Mouse (Mus musculus) neural tube, embryonic 11.5 days (tissue): ENCODE data around the gene Fcgr1. TPM values are rescaled to one million over a fixed set of nuclear protein-coding genes. Genes with fewer than 3 reads are reported as not detected.
"Not testable (repeated sequence)": the region's sequence is repeated elsewhere in the genome, so short reads cannot be mapped to it uniquely, and the experiment has no call there.

Source experiments
- ATAC-seq: fragments of 200-750 bp; cut with Nextera tagmentation; 2 replicates; pipeline ENCODE4 v1.8.0; 2017; ENCODE audit warnings: moderate number of reproducible peaks, mild to moderate bottlenecking, moderate TSS enrichment, moderate library complexity; ENCODE audit not compliant: insufficient read depth, low FRiP score, low TSS enrichment
- DNase-seq: peaks from one replicate; pipeline ENCODE4 v3.0.0-alpha.2; 2015; ENCODE audit warnings: low spot score
- H3K27ac ChIP-seq: fragments of 300-500 bp; sonication (generic); 2 replicates; pipeline ENCODE4 v1.5.1; 2014; ENCODE audit warnings: low read depth, mild to moderate bottlenecking, low read length
- H3K27me3 ChIP-seq: fragments of 300-500 bp; sonication (generic); 2 replicates; pipeline ENCODE4 v1.6.1; 2014; ENCODE audit warnings: mild to moderate bottlenecking, low read length, mixed read lengths; ENCODE audit not compliant: control insufficient read depth, insufficient read depth
- H3K36me3 ChIP-seq: fragments of 300-500 bp; sonication (generic); 2 replicates; pipeline ENCODE4 v1.6.1; 2014; ENCODE audit warnings: mild to moderate bottlenecking, low read length, moderate library complexity, mixed read lengths; ENCODE audit not compliant: control insufficient read depth, insufficient read depth
- H3K4me1 ChIP-seq: fragments of 300-500 bp; sonication (generic); 2 replicates; pipeline ENCODE4 v1.6.1; 2014; ENCODE audit warnings: low read length, mixed read lengths; ENCODE audit not compliant: control insufficient read depth, insufficient read depth
- H3K4me2 ChIP-seq: fragments of 300-500 bp; sonication (generic); 2 replicates; pipeline ENCODE4 v1.6.1; 2014; ENCODE audit warnings: low read depth, mild to moderate bottlenecking, moderate library complexity
- H3K4me3 ChIP-seq: fragments of 300-500 bp; sonication (generic); 2 replicates; pipeline ENCODE4 v1.5.1; 2014; ENCODE audit warnings: low read depth, low read length
- H3K9ac ChIP-seq: fragments of 300-500 bp; sonication (generic); 2 replicates; pipeline ENCODE4 v1.6.1; 2014; ENCODE audit warnings: mild to moderate bottlenecking, low read length
- H3K9me3 ChIP-seq: fragments of 300-500 bp; sonication (generic); 2 replicates; pipeline ENCODE4 v1.6.1; 2016; ENCODE audit warnings: low read length; ENCODE audit not compliant: control insufficient read depth
- WGBS: fragments of 180-500 bp; shearing (Covaris S2); extraction: QIAGEN DNeasy Blood & Tissue Kit; methylation state at CpG from one replicate; pipeline ENCODE4 v1.1.7; 2014; 5-methylcytosine and 5-hydroxymethylcytosine counted together
- polyA plus RNA-seq: library from polyadenylated mRNA; unstranded; fragments of >200 nt; fragmentation: Nextera tagmentation; extraction: Ambion mirVana; gene quantifications from 2 replicates; pipeline ENCODE4 v1.2.1, GENCODE M21; 2014

The Fcgr1 gene
- polyA plus RNA-seq, 1 experiment from 2014 or later, result 2.5 TPM

DNA sequence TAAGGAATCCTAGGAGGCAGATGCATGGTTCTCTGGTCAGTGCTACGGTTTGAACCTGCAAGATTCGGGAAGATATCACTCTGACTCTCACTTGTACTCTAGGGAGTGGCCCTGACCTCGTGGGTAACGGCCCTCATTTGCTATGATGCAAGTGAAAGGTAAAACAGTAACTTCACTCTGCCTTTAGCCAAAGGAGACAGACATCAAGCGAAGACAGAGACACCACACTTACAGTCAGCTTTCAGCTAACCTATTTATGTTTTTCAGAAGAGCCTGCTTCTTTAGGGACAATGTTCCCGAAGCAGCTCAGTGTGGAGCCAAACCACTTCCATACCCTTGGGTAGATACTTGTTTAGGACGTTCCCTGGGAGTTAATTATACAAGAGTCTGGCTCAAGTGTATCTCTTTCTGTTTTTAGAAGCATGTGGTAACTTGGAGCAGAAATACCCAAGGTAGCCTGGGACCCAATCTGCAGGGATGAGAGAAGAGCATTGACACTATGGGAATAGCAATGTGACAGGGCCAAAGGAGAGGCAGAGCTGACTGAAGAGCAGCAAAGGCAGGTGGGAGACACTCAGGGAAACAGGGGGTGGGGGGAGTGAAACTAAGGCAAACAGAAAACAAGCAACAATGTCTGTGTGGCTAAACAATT lies 49.7 kb downstream of the Fcgr1 start:
- peak overlapping the region; percentile 86; the same call in 1 of the 2 replicates for H3K27ac ChIP-seq
- DNase-seq, result no peak
- no peaks in the 10 kb centered on the region for H3K36me3 ChIP-seq
- H3K9ac ChIP-seq, result peak overlapping the region; percentile 7; the same call in 1 of the 2 replicates
- H3K9me3 ChIP-seq, result no peaks in the 10 kb centered on the region
- H3K4me2 ChIP-seq, result peak overlapping the region; percentile 56; the same call in 1 of the 2 replicates
- WGBS, result 83% methylated on average over 7 of the region's 7 CpGs
- H3K4me1 ChIP-seq, result peaks cover 7% of the 10 kb centered on the region; the same call in 1 of the 2 replicates
- no peaks in the 10 kb centered on the region for H3K27me3 ChIP-seq
- no peak for ATAC-seq
- no peak overlapping the region for H3K4me3 ChIP-seq

DNA sequence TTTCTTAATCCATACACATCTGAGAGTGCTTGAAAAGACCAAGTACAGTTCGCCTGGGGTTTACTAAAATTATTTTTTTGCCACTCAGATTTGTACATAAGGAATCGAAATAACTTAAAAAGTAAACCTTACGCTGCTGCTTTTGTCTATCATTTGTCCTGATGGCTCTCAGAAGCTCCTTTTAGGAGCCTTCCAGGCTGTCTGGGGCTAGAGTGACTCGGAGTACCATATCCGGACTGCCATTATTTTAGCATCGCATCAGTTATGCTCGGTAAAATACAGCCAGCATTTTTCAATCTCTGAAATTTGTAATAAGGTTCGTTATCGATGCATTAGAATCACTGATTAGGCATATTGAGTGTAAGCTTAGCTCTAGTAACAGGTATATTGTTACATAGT lies 53.0 kb downstream of the Fcgr1 start:
- H3K4me3 ChIP-seq, result no peak overlapping the region
- WGBS, result 78% methylated on average over 9 of the region's 9 CpGs

DNA sequence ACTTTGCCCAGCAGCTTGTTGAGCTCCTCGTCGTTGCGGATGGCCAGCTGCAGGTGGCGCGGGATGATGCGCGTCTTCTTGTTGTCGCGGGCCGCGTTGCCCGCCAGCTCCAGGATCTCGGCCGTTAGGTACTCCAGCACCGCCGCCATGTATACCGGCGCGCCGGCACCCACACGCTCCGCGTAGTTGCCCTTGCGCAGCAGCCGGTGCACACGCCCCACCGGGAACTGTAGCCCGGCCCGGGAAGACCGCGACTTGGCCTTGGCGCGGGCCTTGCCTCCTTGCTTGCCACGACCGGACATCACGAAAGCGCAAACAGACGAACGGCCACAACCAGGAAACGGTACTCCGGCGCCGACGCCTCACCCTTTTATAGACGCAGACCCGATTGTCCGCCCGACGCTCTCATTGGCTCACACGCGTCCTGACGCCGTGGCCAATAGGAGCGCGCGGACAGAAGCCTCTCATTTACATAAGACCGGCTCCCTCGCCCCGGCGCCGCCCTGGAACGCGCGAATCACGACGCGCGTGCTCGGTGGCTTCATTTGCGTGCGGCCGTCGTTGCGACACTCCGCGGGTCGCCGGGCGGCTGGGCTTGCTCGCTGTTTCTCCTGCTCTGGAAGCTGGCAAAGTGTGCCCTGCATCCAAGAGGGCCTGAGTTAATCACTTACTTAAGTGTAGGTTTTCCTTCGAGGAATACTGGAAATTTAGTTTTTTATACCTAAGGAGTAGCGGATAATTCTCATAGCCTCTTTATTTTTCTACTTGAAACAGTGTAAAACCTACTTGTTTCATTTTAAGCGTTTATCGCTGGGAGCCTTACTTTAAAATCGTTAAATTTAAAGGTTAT lies 53.6 kb downstream of the Fcgr1 start, which contains the start of gene Hist2h2aa2:
Gene Hist2h2aa2, minus strand, starts transcription at position 328 of the 850 bp plus-strand sequence.
- Histone ChIP-seq H3K4me2 (peak within 1 kb of the TSS; percentile 31), H3K27ac (peak within 1 kb of the TSS; percentile 63), H3K4me3 (peak within 1 kb of the TSS; percentile 13), H3K4me1 (peaks cover 13% of the 10 kb centered on the region), H3K9ac (peak within 1 kb of the TSS; percentile 20)
- not testable (repeated sequence) for H3K27me3 ChIP-seq, H3K9me3 ChIP-seq, H3K36me3 ChIP-seq
- peak; percentile 75 for DNase-seq
- 5% methylated on average over 25 of the region's 85 CpGs for WGBS
- ATAC-seq, result peak; percentile 84

More for the DNA sequence above, 53.0 kb downstream of the Fcgr1 start:
- Histone ChIP-seq H3K36me3 (no peaks in the 10 kb centered on the region), H3K4me1 (peaks cover 13% of the 10 kb centered on the region), H3K9me3 (no peaks in the 10 kb centered on the region), H3K27ac (peak overlapping the region; percentile 63), H3K9ac (peak overlapping the region; percentile 20), H3K4me2 (peak overlapping the region; percentile 31), H3K27me3 (no peaks in the 10 kb centered on the region)
- no peak for DNase-seq
- ATAC-seq, result no peak

DNA sequence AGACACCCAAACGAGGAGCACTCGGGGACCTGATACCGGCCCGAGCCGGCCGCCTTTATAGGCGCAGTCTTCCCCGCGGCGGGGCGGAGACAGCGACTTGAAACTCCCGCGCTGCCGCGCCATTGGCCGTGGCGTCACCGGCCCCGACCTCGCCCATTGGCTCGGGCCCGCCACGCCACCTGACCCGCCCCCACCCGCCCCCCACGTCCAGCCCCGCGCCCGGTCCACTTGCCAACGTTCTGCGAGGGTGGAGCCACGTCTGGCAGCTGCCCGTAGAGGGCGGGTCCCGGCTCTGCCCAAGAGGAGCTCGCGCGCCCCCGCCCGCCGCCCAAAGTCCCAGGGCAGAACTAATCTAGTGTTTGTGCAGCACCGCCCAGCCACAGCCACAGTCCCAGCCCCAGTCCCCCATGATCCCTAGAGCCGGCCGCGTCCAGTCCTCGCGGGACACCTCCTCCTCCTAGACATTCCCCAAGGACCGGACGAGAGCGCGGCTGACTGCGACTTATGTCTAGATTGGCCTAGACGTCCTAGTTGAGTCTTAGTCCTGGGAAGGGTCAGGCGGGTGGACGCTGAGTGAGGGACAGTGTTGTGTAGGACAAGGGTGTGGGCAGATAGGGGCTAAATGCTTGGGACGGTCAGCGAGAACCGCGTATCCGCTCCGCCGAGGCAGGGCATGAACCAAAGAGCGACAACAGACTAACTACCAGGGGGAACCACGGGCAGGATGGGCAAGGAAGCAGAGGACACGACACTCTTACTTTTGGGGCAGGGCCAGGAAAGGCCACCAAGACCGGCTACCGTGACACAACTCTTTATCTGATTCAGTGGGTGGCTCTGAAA lies 54.6 kb downstream of the Fcgr1 start, which contains the start of gene Hist2h3c2:
Gene Hist2h3c2, minus strand, starts transcription at position 174 of the 840 bp plus-strand sequence.
- ATAC-seq, result peak; percentile 91
- H3K27me3 ChIP-seq, DNase-seq, H3K9me3 ChIP-seq, H3K36me3 ChIP-seq: not testable (repeated sequence)
- WGBS, result 0% methylated on average over 19 of the region's 68 CpGs
- Histone ChIP-seq H3K4me3 (peak within 1 kb of the TSS; percentile 42), H3K4me2 (peak within 1 kb of the TSS; percentile 51), H3K27ac (peak within 1 kb of the TSS; percentile 84), H3K9ac (peak within 1 kb of the TSS; percentile 82), H3K4me1 (peaks cover 10% of the 10 kb centered on the region)

DNA sequence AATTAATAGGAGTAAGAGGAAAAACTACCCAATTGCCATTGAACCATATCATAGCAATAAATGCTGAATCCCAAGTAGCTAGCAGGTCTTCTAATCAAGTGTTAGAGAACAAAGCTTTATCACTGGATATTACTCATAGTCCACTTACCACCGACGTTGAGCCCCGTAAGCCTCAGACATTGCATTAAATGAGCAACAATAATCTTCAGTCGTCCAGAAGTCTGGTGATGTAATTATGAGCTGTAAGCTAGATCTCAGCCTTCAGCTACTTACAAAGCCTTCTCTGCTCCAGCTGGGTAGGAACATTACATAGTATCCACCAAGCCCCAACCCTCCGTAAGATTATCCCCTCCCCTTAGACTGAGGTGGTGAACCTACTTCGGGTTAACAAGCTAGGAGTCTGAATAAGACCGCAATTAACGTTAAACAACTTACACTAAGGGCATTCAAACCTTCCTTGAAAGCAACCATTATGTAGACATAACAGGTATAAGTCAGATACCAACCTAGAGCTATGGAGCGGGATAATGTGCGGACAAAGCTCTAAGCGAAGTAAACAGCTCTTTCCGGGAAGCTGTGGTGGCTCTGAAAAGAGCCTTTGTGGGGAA lies 55.8 kb downstream of the Fcgr1 start:
- no peaks in the 10 kb centered on the region for H3K27me3 ChIP-seq
- DNase-seq (peak; percentile 49), ATAC-seq (no peak)
- peak overlapping the region; percentile 84 for H3K27ac ChIP-seq
- H3K9ac ChIP-seq, result peak overlapping the region; percentile 82
- H3K36me3 ChIP-seq, result no peaks in the 10 kb centered on the region
- no peaks in the 10 kb centered on the region for H3K9me3 ChIP-seq
- peak overlapping the region; percentile 51 for H3K4me2 ChIP-seq
- 0% methylated on average over 12 of the region's 12 CpGs for WGBS
- H3K4me1 ChIP-seq, result peaks cover 9% of the 10 kb centered on the region
- H3K4me3 ChIP-seq, result peak overlapping the region; percentile 42

DNA sequence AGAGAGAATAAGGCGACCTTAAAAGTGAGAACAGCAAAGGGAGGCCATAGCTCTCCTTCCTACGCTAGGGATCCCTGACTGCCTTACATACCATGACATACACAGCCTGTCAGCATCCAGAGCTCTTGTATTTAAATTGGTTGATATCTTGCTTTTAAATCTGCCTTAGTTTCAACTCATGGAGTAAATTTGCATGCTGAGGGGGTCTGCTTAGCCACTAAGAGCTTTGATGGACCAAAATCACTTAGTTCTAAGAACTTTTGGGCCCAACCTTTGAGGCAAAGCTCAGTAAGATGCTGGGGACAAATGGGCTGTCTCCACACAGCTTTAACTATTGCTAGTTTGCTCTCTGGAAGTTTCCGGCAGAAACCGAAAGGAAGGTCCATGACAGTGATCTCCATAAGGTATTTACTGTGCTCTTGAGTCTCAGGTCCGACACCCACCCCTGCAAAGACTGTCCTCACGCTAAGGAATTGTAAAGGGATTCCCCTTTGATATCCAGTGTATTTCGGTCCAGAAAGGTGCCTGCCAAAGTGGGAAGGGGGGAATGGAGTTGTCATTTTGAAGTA lies 56.4 kb downstream of the Fcgr1 start:
- DNase-seq (peak; percentile 43), ATAC-seq (no peak)
- H3K27ac ChIP-seq, result peak overlapping the region; percentile 84
- peak overlapping the region; percentile 51 for H3K4me2 ChIP-seq
- peaks cover 9% of the 10 kb centered on the region for H3K4me1 ChIP-seq
- H3K36me3 ChIP-seq, result no peaks in the 10 kb centered on the region
- WGBS, result 28% methylated on average over 7 of the region's 7 CpGs
- H3K9me3 ChIP-seq, result no peaks in the 10 kb centered on the region
- H3K27me3 ChIP-seq, result no peaks in the 10 kb centered on the region
- peak overlapping the region; percentile 42 for H3K4me3 ChIP-seq
- peak overlapping the region; percentile 82 for H3K9ac ChIP-seq

DNA sequence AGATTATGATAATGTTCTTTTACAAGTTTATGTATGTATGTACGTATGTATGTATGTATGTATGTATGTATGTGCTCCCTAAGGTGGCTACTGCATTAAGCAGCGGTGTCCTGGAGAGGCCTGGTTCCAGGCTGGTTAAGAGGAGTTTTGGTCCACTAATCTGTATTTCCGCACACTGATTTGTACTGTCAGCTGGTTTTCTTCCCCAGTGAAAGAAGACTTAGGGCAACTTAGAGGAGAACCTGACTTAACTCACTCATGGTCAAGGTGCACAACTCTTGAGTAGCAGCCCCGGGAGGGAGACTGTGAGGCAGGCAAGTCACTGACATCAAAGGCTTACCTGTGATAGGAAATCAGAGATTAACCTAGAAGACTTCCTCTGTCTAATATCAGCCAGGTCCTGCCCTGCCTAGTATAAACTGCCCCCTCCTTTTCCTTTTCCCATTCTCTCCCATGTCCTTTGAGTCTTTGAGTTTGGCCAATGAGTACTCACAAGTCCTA lies 56.9 kb downstream of the Fcgr1 start:
- no peak overlapping the region for H3K27ac ChIP-seq
- peak overlapping the region; percentile 82 for H3K9ac ChIP-seq
- ATAC-seq (no peak), DNase-seq (no peak)
- no peaks in the 10 kb centered on the region for H3K27me3 ChIP-seq
- WGBS, result 84% methylated on average over 4 of the region's 4 CpGs
- peak overlapping the region; percentile 51 for H3K4me2 ChIP-seq
- peaks cover 9% of the 10 kb centered on the region for H3K4me1 ChIP-seq
- no peaks in the 10 kb centered on the region for H3K9me3 ChIP-seq
- H3K36me3 ChIP-seq, result no peaks in the 10 kb centered on the region
- peak overlapping the region; percentile 42 for H3K4me3 ChIP-seq
